ENCODE assay signal across 16 mouse cellular contexts in the genomic region with DNA sequence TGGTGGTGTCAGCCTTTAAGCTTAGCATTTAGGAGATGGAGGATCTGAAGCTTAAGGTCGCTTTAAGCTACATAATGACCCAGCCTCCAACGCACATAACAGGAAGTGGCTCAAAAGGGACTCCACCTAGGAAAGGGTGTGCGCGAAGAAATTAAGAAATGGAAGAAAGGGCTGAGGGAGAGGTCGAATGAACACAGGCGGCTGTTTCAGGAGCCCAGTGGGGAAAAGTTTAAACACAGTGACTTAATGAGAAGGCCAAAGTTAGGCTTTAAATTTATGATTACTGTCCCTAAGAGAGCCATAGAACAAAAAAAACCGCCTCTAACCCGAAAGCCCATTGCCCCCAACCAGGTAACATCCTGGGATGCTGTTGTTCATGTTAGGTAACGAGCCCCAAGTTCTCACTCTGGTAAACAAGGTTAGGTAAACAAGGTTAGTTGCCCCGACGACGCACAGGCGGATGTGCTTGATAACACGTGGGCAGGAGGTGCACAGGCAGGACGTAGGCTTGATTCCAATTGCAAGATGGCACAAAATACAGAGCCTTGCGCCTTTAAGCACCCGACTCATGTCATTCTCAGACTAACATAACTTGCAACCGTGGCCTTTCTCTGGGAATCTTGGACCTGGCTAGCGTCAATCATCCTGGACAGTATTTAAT.
A peak's percentile ranks its signal among the peaks of the same experiment; 100 is the strongest.
DNase-seq lines count a peak whose midpoint lies in the region; ATAC-seq lines count a peak whose summit lies in the region.
"Had no signal": no experiment of that assay in that cellular context is flagged by ENCODE, and none has a peak within 500 bp of the region (broad histone marks: within the 10 kb centered on the region; RNA-seq: fewer than 3 reads in every experiment).

No protein-coding gene starts in this region.

- peak; percentile 29 for DNase-seq in testis, postnatal 10 days (ENCODE audit: low spot score)
- DNase-seq in testis, postnatal 14 days (ENCODE audit: low spot score): no peak
- DNase-seq in naive thymus-derived CD4-positive, alpha-beta T cell, adult 2 months (ENCODE audit: low read depth): peak; percentile 94
- DNase-seq in thymus, postnatal 4 days: peak; percentile 47
- DNase-seq in frontal cortex, adult 2 months (ENCODE audit: extremely low spot score in 1 of 2, low spot score in 1 of 2): no peak
- no peak for DNase-seq in layer of hippocampus, adult 9-10 months (ENCODE audit: low spot score)
- DNase-seq in layer of hippocampus, postnatal 25 days (ENCODE audit: extremely low spot score in 1 of 2, low spot score in 1 of 2): no peak
- DNase-seq: adrenal gland, postnatal 25 days; cerebellum, adult 18-20 months; forebrain, postnatal 0 days; heart, adult 18-20 months; kidney, postnatal 14 days; liver had no signal

- ATAC-seq in activated CD4-positive, CD25-positive, alpha-beta regulatory T cell, adult 4 months: peak; percentile 76
- ATAC-seq: forebrain, postnatal 0 days; hindbrain, postnatal 0 days; midbrain, embryonic 13.5 days had no signal

Comparison
In these comparisons a context has a peak if more than half of its experiments do, and no peak if none do; other contexts are left out.
1. DNase-seq: peak in testis, postnatal 10 days (single experiment), naive thymus-derived CD4-positive, alpha-beta T cell, adult 2 months (single experiment) and thymus, postnatal 4 days (single experiment); none in testis, postnatal 14 days (single experiment), frontal cortex, adult 2 months (0 of 2), layer of hippocampus, adult 9-10 months (single experiment) and layer of hippocampus, postnatal 25 days (0 of 2).